ENCODE assay signal across 14 mouse cellular contexts in genomic region chr2:49837454-49838059, GRCm38 (mm10). TPM values are rescaled to one million over a fixed set of nuclear protein-coding genes. Genes with fewer than 3 reads are reported as not detected.
DNase-seq lines count a peak whose midpoint lies in the region; ATAC-seq and TF ChIP-seq lines count a peak whose summit lies in the region.
"Had no signal": no experiment of that assay in that cellular context is flagged by ENCODE, and none has a peak within 500 bp of the region (broad histone marks: within the 10 kb centered on the region; RNA-seq: fewer than 3 reads in every experiment).

No protein-coding gene starts in this region.

- TF ChIP-seq CTCF in stomach, postnatal 0 days (IDR thresholded peaks at IDR 0.05; ENCODE audit: low read depth), result no peak

- no peak overlapping the region for H3K4me3 ChIP-seq in embryonic facial prominence, embryonic 14.5 days (ENCODE audit: low read depth, low read length)
- H3K4me3 ChIP-seq in embryonic facial prominence, embryonic 10.5 days, result no peak overlapping the region
- H3K4me3 ChIP-seq in stomach, postnatal 0 days (ENCODE audit: low read depth, low read length), result no peak overlapping the region
- H3K4me3 ChIP-seq: layer of hippocampus, adult 2 months; lung, embryonic 15.5 days had no signal

- 50% methylated on average over 12 of the region's 12 CpGs for WGBS in embryonic facial prominence, embryonic 14.5 days
- 68% methylated on average over 12 of the region's 12 CpGs for WGBS in embryonic facial prominence, embryonic 10.5 days
- 47% methylated on average over 12 of the region's 12 CpGs for WGBS in stomach, postnatal 0 days

- H3K36me3 ChIP-seq in embryonic facial prominence, embryonic 14.5 days (ENCODE audit: control insufficient read depth, insufficient read depth, low read length), result no peaks in the 10 kb centered on the region
- no peaks in the 10 kb centered on the region for H3K36me3 ChIP-seq in embryonic facial prominence, embryonic 10.5 days (replicated peaks)
- no peaks in the 10 kb centered on the region for H3K36me3 ChIP-seq in stomach, postnatal 0 days (ENCODE audit: control insufficient read depth, insufficient read depth, low read length)
- H3K36me3 ChIP-seq: lung, embryonic 15.5 days had no signal

- peak; percentile 31 for DNase-seq in embryonic facial prominence, embryonic 14.5 days (ENCODE audit: low spot score)
- no peak for DNase-seq in embryonic facial prominence, embryonic 10.5 days (ENCODE audit: low spot score)
- DNase-seq in right cerebral cortex, adult 2 months (ENCODE audit: low spot score in 2 of 2), result peak; percentile 17 to 28
- no peak for DNase-seq in right cerebral cortex, postnatal 4 days
- peak; percentile 25 to 48 for DNase-seq in kidney, postnatal 4 days
- no peak for DNase-seq in stomach, postnatal 0 days (ENCODE audit: low spot score)
- DNase-seq in adrenal gland, adult 8-10 months, result no peak
- no peak for DNase-seq in ovary, postnatal 10 days (ENCODE audit: low spot score)
- DNase-seq: cerebellum, postnatal 25 days; heart, postnatal 36 days; left cerebral cortex, postnatal 4 days had no signal

- no peak for ATAC-seq in embryonic facial prominence, embryonic 14.5 days (ENCODE audit: low read depth)
- ATAC-seq in stomach, postnatal 0 days (ENCODE audit: low FRiP score, low TSS enrichment), result peak; percentile 18; the same call in 1 of the 2 replicates
- ATAC-seq: activated CD4-positive, CD25-positive, alpha-beta regulatory T cell, adult 4 months had no signal

- no peaks in the 10 kb centered on the region for H3K27me3 ChIP-seq in embryonic facial prominence, embryonic 14.5 days (replicated peaks; ENCODE audit: control insufficient read depth, insufficient read depth, low read length)
- no peaks in the 10 kb centered on the region for H3K27me3 ChIP-seq in embryonic facial prominence, embryonic 10.5 days (replicated peaks; ENCODE audit: low read depth, poor library complexity, severe bottlenecking)
- no peaks in the 10 kb centered on the region for H3K27me3 ChIP-seq in stomach, postnatal 0 days (ENCODE audit: control insufficient read depth, insufficient read depth, low read length)
- H3K27me3 ChIP-seq: lung, embryonic 15.5 days had no signal

- H3K4me2 ChIP-seq in embryonic facial prominence, embryonic 14.5 days (ENCODE audit: low read depth, low read length), result no peak overlapping the region
- no peak overlapping the region for H3K4me2 ChIP-seq in stomach, postnatal 0 days (replicated peaks; ENCODE audit: low read depth)
- H3K4me2 ChIP-seq: lung, embryonic 15.5 days had no signal

- 0 out of 2 replicates have a peak, but pooled peaks cover 7% of the 10 kb centered on the region for H3K4me1 ChIP-seq in embryonic facial prominence, embryonic 14.5 days (ENCODE audit: control insufficient read depth, insufficient read depth, low read length)
- H3K4me1 ChIP-seq in embryonic facial prominence, embryonic 10.5 days, result peaks cover 27% of the 10 kb centered on the region
- no peaks in the 10 kb centered on the region for H3K4me1 ChIP-seq in stomach, postnatal 0 days (replicated peaks; ENCODE audit: control insufficient read depth, insufficient read depth)

- TF ChIP-seq EP300 in stomach, postnatal 0 days (optimal IDR thresholded peaks at IDR 0.05), result no peak

- H3K9ac ChIP-seq in embryonic facial prominence, embryonic 14.5 days (ENCODE audit: low read depth, low read length), result no peak overlapping the region
- H3K9ac ChIP-seq in stomach, postnatal 0 days (ENCODE audit: low read length), result no peak overlapping the region
- H3K9ac ChIP-seq: lung, embryonic 15.5 days had no signal

- H3K9me3 ChIP-seq in embryonic facial prominence, embryonic 14.5 days (ENCODE audit: control insufficient read depth, low read length), result no peaks in the 10 kb centered on the region
- H3K9me3 ChIP-seq in embryonic facial prominence, embryonic 10.5 days, result no peaks in the 10 kb centered on the region
- H3K9me3 ChIP-seq in stomach, postnatal 0 days (ENCODE audit: control insufficient read depth, low read length), result no peaks in the 10 kb centered on the region
- H3K9me3 ChIP-seq: lung, embryonic 15.5 days had no signal

- no peak overlapping the region for H3K27ac ChIP-seq in embryonic facial prominence, embryonic 14.5 days (replicated peaks; ENCODE audit: low read depth, low read length)
- no peak overlapping the region for H3K27ac ChIP-seq in embryonic facial prominence, embryonic 10.5 days (replicated peaks)
- no peak overlapping the region for H3K27ac ChIP-seq in stomach, postnatal 0 days (replicated peaks)
- H3K27ac ChIP-seq: layer of hippocampus, adult 2 months; lung, embryonic 15.5 days had no signal

RNA-seq across cellular contexts. Expression of gene Lypd6b, which starts 50.1 kb away (rescaled TPM):
- 7.9 and 9.2 TPM in 2 replicates for polyA plus RNA-seq in embryonic facial prominence, embryonic 14.5 days (2014; fragmentation: Nextera tagmentation; extraction: Ambion mirVana)
- 2.9 and 3.9 TPM in 2 replicates for polyA plus RNA-seq in embryonic facial prominence, embryonic 10.5 days (2016; fragmentation: Nextera tagmentation; extraction: Ambion mirVana)
- 31.2 and 31.8 TPM in 2 replicates for polyA plus RNA-seq in stomach, postnatal 0 days (2015; fragmentation: Nextera tagmentation; extraction: Ambion mirVana)
- total RNA-seq in adrenal gland, adult 8-10 months (2022), result under 1 TPM in 3 of 4 experiments, not detected in 1; 0.24 to 0.52 (median 0.24) TPM
- total RNA-seq: heart, postnatal 36 days had no signal

Comparison
In these comparisons a context has a peak if more than half of its experiments do, and no peak if none do; other contexts are left out.
1. DNase-seq: peak in embryonic facial prominence, embryonic 14.5 days (single experiment), right cerebral cortex, adult 2 months (2 of 2) and kidney, postnatal 4 days (2 of 2); none in embryonic facial prominence, embryonic 10.5 days (single experiment), right cerebral cortex, postnatal 4 days (single experiment), stomach, postnatal 0 days (single experiment), adrenal gland, adult 8-10 months (single experiment) and ovary, postnatal 10 days (single experiment).